Mouse (Mus musculus): Measurements from ENCODE around the gene Oasl2. TPM values are rescaled to one million over a fixed set of nuclear protein-coding genes. Genes with fewer than 3 reads are reported as not detected.
"Not testable (repeated sequence)": the region's sequence is repeated elsewhere in the genome, so short reads cannot be mapped to it uniquely, and the experiment has no call there.

The Oasl2 gene
- polyA plus RNA-seq, 1 experiment: 42.0 TPM

DNA sequence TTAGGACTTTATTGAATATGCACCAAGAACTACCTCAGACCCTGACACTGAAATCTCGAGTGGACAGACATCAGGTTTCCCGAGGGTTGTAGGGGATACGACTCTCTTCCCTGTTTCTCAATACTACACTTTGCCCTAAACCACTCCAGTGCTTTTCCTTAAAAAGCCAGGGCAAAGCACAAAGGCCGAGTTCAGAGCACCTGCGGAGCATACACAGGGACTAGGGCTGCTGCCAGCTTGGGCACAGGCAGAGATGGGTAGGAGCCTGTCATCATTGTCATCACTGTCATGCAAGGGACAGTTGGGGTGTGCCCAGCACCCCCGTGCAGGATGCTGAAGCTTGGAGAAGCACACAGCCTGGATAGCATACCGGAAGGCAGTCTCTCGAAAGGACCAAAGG is 36.5 kb downstream of the Oasl2 start:
- Histone ChIP-seq H3K4me1 (ENCODE audit: control insufficient read depth, insufficient read depth, low read length) (no peaks in the 10 kb centered on the region), H3K9me3 (replicated peaks; ENCODE audit: control insufficient read depth, insufficient read depth, low read length, poor library complexity, severe bottlenecking) (no peaks in the 10 kb centered on the region), H3K27me3 (ENCODE audit: control insufficient read depth, insufficient read depth, low read length, poor library complexity, severe bottlenecking) (no peaks in the 10 kb centered on the region), H3K36me3 (ENCODE audit: control insufficient read depth, insufficient read depth, low read length, poor library complexity, severe bottlenecking) (no peaks in the 10 kb centered on the region), H3K27ac (ENCODE audit: insufficient read depth, low read length) (no peak overlapping the region), H3K4me3 (ENCODE audit: low read depth, low read length) (no peak overlapping the region), H3K9ac (ENCODE audit: low read depth, poor library complexity, severe bottlenecking) (no peak overlapping the region)
- TF ChIP-seq CTCF (IDR thresholded peaks at IDR 0.05; ENCODE audit: low read depth, low read length) (no peak), POLR2A (IDR thresholded peaks at IDR 0.05; ENCODE audit: insufficient read depth, low read length) (no peak), EP300 (IDR thresholded peaks at IDR 0.05; ENCODE audit: insufficient read depth, low read depth, low read length) (no peak)

- Histone ChIP-seq H3K9ac (ENCODE audit: low read depth, poor library complexity, severe bottlenecking) (no peak overlapping the region), H3K4me3 (ENCODE audit: low read depth, low read length) (no peak overlapping the region), H3K4me1 (ENCODE audit: control insufficient read depth, insufficient read depth, low read length) (no peaks in the 10 kb centered on the region), H3K9me3 (replicated peaks; ENCODE audit: control insufficient read depth, insufficient read depth, low read length, poor library complexity, severe bottlenecking) (no peaks in the 10 kb centered on the region), H3K27ac (ENCODE audit: insufficient read depth, low read length) (no peak overlapping the region), H3K36me3 (ENCODE audit: control insufficient read depth, insufficient read depth, low read length, poor library complexity, severe bottlenecking) (no peaks in the 10 kb centered on the region), H3K27me3 (ENCODE audit: control insufficient read depth, insufficient read depth, low read length, poor library complexity, severe bottlenecking) (no peaks in the 10 kb centered on the region)
- TF ChIP-seq POLR2A (IDR thresholded peaks at IDR 0.05; ENCODE audit: insufficient read depth, low read length) (no peak), EP300 (IDR thresholded peaks at IDR 0.05; ENCODE audit: insufficient read depth, low read depth, low read length) (no peak), CTCF (IDR thresholded peaks at IDR 0.05; ENCODE audit: low read depth, low read length) (no peak)
Observed at GRCm38 (mm10) chr5:114935838-114936237, 39.1 kb downstream of the Oasl2 start.

DNA sequence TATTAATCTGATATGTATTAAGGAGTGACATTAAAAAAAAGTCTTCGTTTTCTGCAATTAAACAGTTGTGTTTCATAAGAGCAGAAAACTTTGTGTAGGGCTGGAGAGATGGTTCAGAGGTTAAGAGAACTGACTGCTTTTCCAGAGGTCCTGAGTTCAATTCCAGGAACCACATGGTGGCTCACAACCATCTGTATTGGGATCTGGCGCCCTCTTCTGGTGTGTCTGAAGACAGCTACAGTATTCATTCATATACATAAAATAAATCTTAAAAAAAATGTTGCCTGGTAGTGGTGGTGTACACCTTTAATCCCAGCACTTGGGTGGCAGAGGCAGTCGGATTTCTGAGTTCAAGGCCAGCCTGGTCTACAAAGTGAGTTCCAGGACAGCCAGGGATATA is 44.4 kb downstream of the Oasl2 start:
- H3K9ac ChIP-seq (ENCODE audit: low read depth, poor library complexity, severe bottlenecking); H3K27ac ChIP-seq (ENCODE audit: insufficient read depth, low read length); H3K4me3 ChIP-seq (ENCODE audit: low read depth, low read length); H3K36me3 ChIP-seq (ENCODE audit: control insufficient read depth, insufficient read depth, low read length, poor library complexity, severe bottlenecking); H3K9me3 ChIP-seq (replicated peaks; ENCODE audit: control insufficient read depth, insufficient read depth, low read length, poor library complexity, severe bottlenecking); H3K27me3 ChIP-seq (ENCODE audit: control insufficient read depth, insufficient read depth, low read length, poor library complexity, severe bottlenecking); H3K4me1 ChIP-seq (ENCODE audit: control insufficient read depth, insufficient read depth, low read length): not testable (repeated sequence)

- Histone ChIP-seq H3K4me3 (ENCODE audit: low read depth, low read length) (peak within 1 kb of the TSS; percentile 98), H3K9ac (ENCODE audit: low read depth, poor library complexity, severe bottlenecking) (peak within 1 kb of the TSS; percentile 70), H3K4me1 (ENCODE audit: control insufficient read depth, insufficient read depth, low read length) (no peaks in the 10 kb centered on the region), H3K27ac (ENCODE audit: insufficient read depth, low read length) (no peak within 1 kb of the TSS), H3K36me3 (ENCODE audit: control insufficient read depth, insufficient read depth, low read length, poor library complexity, severe bottlenecking) (peaks cover 11% of the 10 kb centered on the region; the same call in 1 of the 2 replicates), H3K9me3 (replicated peaks; ENCODE audit: control insufficient read depth, insufficient read depth, low read length, poor library complexity, severe bottlenecking) (no peaks in the 10 kb centered on the region), H3K27me3 (ENCODE audit: control insufficient read depth, insufficient read depth, low read length, poor library complexity, severe bottlenecking) (no peaks in the 10 kb centered on the region)
- no peak for TF ChIP-seq EP300 (IDR thresholded peaks at IDR 0.05; ENCODE audit: insufficient read depth, low read depth, low read length)
- peak; percentile 82 for TF ChIP-seq POLR2A (IDR thresholded peaks at IDR 0.05; ENCODE audit: insufficient read depth, low read length)
Observed at GRCm38 (mm10) chr5:114942074-114942765, 45.5 kb downstream of the Oasl2 start, which contains the start of gene 2210016L21Rik. 2210016L21Rik (plus strand) TSS chr5:114942158.

DNA sequence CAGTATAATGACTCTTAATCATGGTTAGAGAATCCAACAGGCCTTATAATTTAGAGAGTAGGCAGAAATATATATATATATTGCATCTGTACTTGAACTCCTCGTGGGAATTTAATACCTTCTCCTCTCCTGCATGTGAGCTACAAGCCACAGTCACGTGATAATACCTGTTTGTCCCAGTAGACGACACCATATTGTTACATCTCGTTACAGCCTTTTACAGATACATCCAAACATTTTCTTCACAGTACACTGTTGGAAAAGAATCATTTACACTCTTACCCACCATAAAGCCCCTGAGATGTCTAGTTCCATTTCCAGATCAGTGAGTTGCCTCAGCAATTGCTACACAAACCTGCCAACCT is 46.0 kb downstream of the Oasl2 start:
- Histone ChIP-seq H3K4me1 (ENCODE audit: control insufficient read depth, insufficient read depth, low read length) (no peaks in the 10 kb centered on the region), H3K9ac (ENCODE audit: low read depth, poor library complexity, severe bottlenecking) (peak overlapping the region; percentile 70), H3K4me3 (ENCODE audit: low read depth, low read length) (peak overlapping the region; percentile 98), H3K36me3 (ENCODE audit: control insufficient read depth, insufficient read depth, low read length, poor library complexity, severe bottlenecking) (peaks cover 16% of the 10 kb centered on the region; the same call in 1 of the 2 replicates), H3K27me3 (ENCODE audit: control insufficient read depth, insufficient read depth, low read length, poor library complexity, severe bottlenecking) (no peaks in the 10 kb centered on the region), H3K27ac (ENCODE audit: insufficient read depth, low read length) (no peak overlapping the region), H3K9me3 (replicated peaks; ENCODE audit: control insufficient read depth, insufficient read depth, low read length, poor library complexity, severe bottlenecking) (no peaks in the 10 kb centered on the region)
- TF ChIP-seq POLR2A (IDR thresholded peaks at IDR 0.05; ENCODE audit: insufficient read depth, low read length): no peak
- no peak for TF ChIP-seq EP300 (IDR thresholded peaks at IDR 0.05; ENCODE audit: insufficient read depth, low read depth, low read length)
- TF ChIP-seq CTCF (IDR thresholded peaks at IDR 0.05; ENCODE audit: low read depth, low read length): no peak

DNA sequence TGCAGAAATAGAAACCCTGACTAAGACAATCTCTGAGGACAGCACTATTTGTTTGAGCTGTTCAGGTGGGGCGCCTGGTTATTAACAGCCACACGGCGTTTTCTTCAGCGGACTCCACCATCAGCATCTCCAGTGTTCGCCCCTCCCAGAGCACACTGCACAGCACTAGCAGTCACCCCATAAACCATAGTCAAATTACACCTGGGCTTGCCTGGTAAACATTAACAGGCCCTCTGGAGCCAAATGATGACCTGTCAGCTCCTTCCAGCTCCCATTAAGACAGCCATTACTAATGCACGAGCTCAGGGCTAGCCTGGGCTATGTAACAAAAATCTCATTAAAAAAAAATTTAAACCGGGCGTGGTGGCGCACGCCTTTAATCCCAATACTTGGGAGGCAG is 48.3 kb downstream of the Oasl2 start:
- Histone ChIP-seq H3K9me3 (replicated peaks; ENCODE audit: control insufficient read depth, insufficient read depth, low read length, poor library complexity, severe bottlenecking) (no peaks in the 10 kb centered on the region), H3K27ac (ENCODE audit: insufficient read depth, low read length) (no peak overlapping the region), H3K27me3 (ENCODE audit: control insufficient read depth, insufficient read depth, low read length, poor library complexity, severe bottlenecking) (no peaks in the 10 kb centered on the region), H3K4me3 (ENCODE audit: low read depth, low read length) (no peak overlapping the region), H3K4me1 (ENCODE audit: control insufficient read depth, insufficient read depth, low read length) (no peaks in the 10 kb centered on the region), H3K9ac (ENCODE audit: low read depth, poor library complexity, severe bottlenecking) (no peak overlapping the region), H3K36me3 (ENCODE audit: control insufficient read depth, insufficient read depth, low read length, poor library complexity, severe bottlenecking) (peaks cover 26% of the 10 kb centered on the region; the same call in 1 of the 2 replicates)
- TF ChIP-seq EP300 (IDR thresholded peaks at IDR 0.05; ENCODE audit: insufficient read depth, low read depth, low read length) (no peak), CTCF (IDR thresholded peaks at IDR 0.05; ENCODE audit: low read depth, low read length) (no peak), POLR2A (IDR thresholded peaks at IDR 0.05; ENCODE audit: insufficient read depth, low read length) (no peak)
